Mouse (Mus musculus): ENCODE data around the gene Gm10972. TPM values are rescaled to one million over a fixed set of nuclear protein-coding genes. Genes with fewer than 3 reads are reported as not detected.
"Not testable (repeated sequence)": the region's sequence is repeated elsewhere in the genome, so short reads cannot be mapped to it uniquely, and the experiment has no call there.

Gm10972 gene
- polyA plus RNA-seq, 1 experiment from 2014 or later, result not detected

DNA sequence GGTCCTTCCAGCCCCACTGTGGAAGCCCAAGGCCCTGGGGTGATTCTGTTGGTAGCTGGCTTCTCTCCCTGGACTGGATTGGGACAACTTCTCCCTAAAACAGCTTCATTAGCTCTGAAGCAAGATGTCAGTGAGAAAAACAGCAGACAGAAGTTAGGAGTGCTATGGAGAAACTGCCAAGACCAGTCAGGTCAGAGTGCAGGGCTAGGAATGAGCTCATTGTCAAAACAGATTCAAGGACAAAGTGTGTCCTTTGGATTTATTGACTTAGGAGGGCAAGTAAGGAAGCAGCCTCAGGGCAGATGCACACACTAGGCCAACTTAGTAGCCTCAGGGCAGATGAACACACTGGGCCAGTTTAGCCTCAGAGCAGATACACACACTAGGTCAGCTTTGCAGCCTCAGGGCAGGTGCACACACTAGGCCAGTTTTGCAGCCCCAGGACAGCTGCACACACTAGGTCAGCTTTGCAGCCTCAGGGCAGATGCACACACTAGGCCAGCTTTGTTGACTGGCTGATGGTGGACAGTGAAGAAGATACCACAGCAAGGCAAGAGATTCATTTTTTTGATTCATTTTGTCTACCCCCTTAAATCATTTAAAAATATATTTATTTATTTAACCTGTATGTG is 47.8 kb downstream of the Gm10972 start:
- no peak overlapping the region for H3K27ac ChIP-seq (ENCODE audit: low read depth, low read length)
- H3K36me3 ChIP-seq (ENCODE audit: control insufficient read depth, insufficient read depth, low read length), result no peaks in the 10 kb centered on the region
- DNase-seq (ENCODE audit: low spot score), result no peak
- no peaks in the 10 kb centered on the region for H3K9me3 ChIP-seq (ENCODE audit: control insufficient read depth, low read length)
- H3K4me3 ChIP-seq (ENCODE audit: low read depth, low read length), result no peak overlapping the region
- H3K27me3 ChIP-seq (ENCODE audit: control insufficient read depth, insufficient read depth, low read length), result no peaks in the 10 kb centered on the region
- H3K9ac ChIP-seq (ENCODE audit: low read length), result no peak overlapping the region
- no peak overlapping the region for H3K4me2 ChIP-seq (ENCODE audit: low read depth, low read length, severe bottlenecking)
- no peak for ATAC-seq (replicated peaks; ENCODE audit: low FRiP score)
- no peaks in the 10 kb centered on the region for H3K4me1 ChIP-seq (replicated peaks; ENCODE audit: control insufficient read depth, insufficient read depth, low read length)

DNA sequence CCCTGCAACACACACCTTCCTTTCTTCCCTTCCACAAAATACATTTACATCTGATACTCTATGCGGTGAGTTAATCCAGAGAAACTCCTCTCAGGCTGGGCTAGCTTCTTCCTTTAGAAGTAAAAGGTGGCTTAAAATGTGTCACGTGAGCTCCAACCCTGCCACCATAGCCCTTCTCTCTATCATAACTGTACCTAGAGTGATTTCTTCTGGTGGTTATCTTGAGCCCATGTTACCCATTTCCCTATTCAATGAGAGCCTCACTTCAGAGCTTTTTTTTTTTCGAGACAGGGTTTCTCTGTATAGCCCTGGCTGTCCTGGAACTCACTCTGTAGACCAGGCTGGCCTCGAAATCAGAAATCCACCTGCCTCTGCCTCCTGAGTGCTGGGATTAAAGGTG is 48.8 kb downstream of the Gm10972 start:
- H3K4me2 ChIP-seq (ENCODE audit: low read depth, low read length, severe bottlenecking); H3K36me3 ChIP-seq (ENCODE audit: control insufficient read depth, insufficient read depth, low read length); H3K9me3 ChIP-seq (ENCODE audit: control insufficient read depth, low read length); H3K27ac ChIP-seq (ENCODE audit: low read depth, low read length); H3K4me3 ChIP-seq (ENCODE audit: low read depth, low read length); H3K4me1 ChIP-seq (replicated peaks; ENCODE audit: control insufficient read depth, insufficient read depth, low read length); H3K9ac ChIP-seq (ENCODE audit: low read length); ATAC-seq (replicated peaks; ENCODE audit: low FRiP score); H3K27me3 ChIP-seq (ENCODE audit: control insufficient read depth, insufficient read depth, low read length); DNase-seq (ENCODE audit: low spot score): not testable (repeated sequence)
- WGBS, result 91% methylated on average over 4 of the region's 4 CpGs

Other genes starting within 250 kb of the Gm10972 start
- gene Lingo4, start 244.6 kb upstream of the Gm10972 start, polyA plus RNA-seq (2014; fragmentation: Nextera tagmentation; extraction: Ambion mirVana), result 0.23 and 0.35 TPM in 2 replicates
- 55.0 and 57.5 TPM in 2 replicates for gene Tdrkh, start 229.8 kb upstream of the Gm10972 start, polyA plus RNA-seq (2014; fragmentation: Nextera tagmentation; extraction: Ambion mirVana)
- gene Mrpl9, start 199.8 kb upstream of the Gm10972 start, polyA plus RNA-seq (2014; fragmentation: Nextera tagmentation; extraction: Ambion mirVana), result 65.3 and 67.0 TPM in 2 replicates
- gene Oaz3, start 199.2 kb upstream of the Gm10972 start, polyA plus RNA-seq (2014; fragmentation: Nextera tagmentation; extraction: Ambion mirVana), result 0.40 and 0.76 TPM in 2 replicates
- 137 and 149 TPM in 2 replicates for gene Celf3, start 164.8 kb upstream of the Gm10972 start, polyA plus RNA-seq (2014; fragmentation: Nextera tagmentation; extraction: Ambion mirVana)
- gene Riiad1, start 162.8 kb upstream of the Gm10972 start, polyA plus RNA-seq (2014; fragmentation: Nextera tagmentation; extraction: Ambion mirVana), result 12.8 and 15.5 TPM in 2 replicates
- gene Snx27, start 60.4 kb upstream of the Gm10972 start, polyA plus RNA-seq (2014; fragmentation: Nextera tagmentation; extraction: Ambion mirVana), result 46.9 and 48.5 TPM in 2 replicates
- gene Tuft1, start 15.8 kb downstream of the Gm10972 start, polyA plus RNA-seq (2014; fragmentation: Nextera tagmentation; extraction: Ambion mirVana), result 3.8 and 3.9 TPM in 2 replicates
- gene Selenbp2, start 50.4 kb downstream of the Gm10972 start, polyA plus RNA-seq (2014; fragmentation: Nextera tagmentation; extraction: Ambion mirVana), result not detected in 2 replicates
- gene Cgn, start 143.4 kb downstream of the Gm10972 start, polyA plus RNA-seq (2014; fragmentation: Nextera tagmentation; extraction: Ambion mirVana), result 5.6 and 5.7 TPM in 2 replicates
- gene Pogz, start 194.5 kb downstream of the Gm10972 start, polyA plus RNA-seq (2014; fragmentation: Nextera tagmentation; extraction: Ambion mirVana), result 26.1 and 30.2 TPM in 2 replicates
- 319 and 365 TPM in 2 replicates for gene Psmb4, start 243.8 kb downstream of the Gm10972 start, polyA plus RNA-seq (2014; fragmentation: Nextera tagmentation; extraction: Ambion mirVana)